Mouse (Mus musculus) central nervous system, embryonic 14 days (tissue): ENCODE results near the gene Cdk8. TPM values are rescaled to one million over a fixed set of nuclear protein-coding genes. Genes with fewer than 3 reads are reported as not detected.

ENCODE experiments used
- polyA plus RNA-seq: library from polyadenylated mRNA; depleted of rRNA; stranded (reverse); fragments of >200 nt; gene quantifications from 2 replicates; pipeline ENCODE4 v1.2.3, GENCODE M21; 2012; rRNA removed

Gene Cdk8
- polyA plus RNA-seq = 68.7 and 72.1 TPM in 2 replicates

GRCm38 (mm10) chr5:146230864-146231654 is at the start of gene Cdk8:
TSS of gene Cdk8 (plus strand) at chr5:146231230.

GRCm38 (mm10) chr5:146185204-146185603 is 45.8 kb upstream of the Cdk8 start, which contains the start of gene 1700001J03Rik:
TSS of gene 1700001J03Rik (minus strand) at chr5:146185304.

GRCm38 (mm10) chr5:146220879-146221714 is 9.9 kb upstream of the Cdk8 start, which contains the start of gene Rnf6:
TSS of gene Rnf6 (minus strand) at chr5:146221555.

Other genes starting within 250 kb of the Cdk8 start
- not detected in 2 replicates for gene Cyp3a25, start 221.6 kb upstream of the Cdk8 start, polyA plus RNA-seq
- not detected in 2 replicates for gene Cyp3a59, start 152.0 kb upstream of the Cdk8 start, polyA plus RNA-seq
- not detected in 2 replicates for gene Gm5565, start 70.7 kb upstream of the Cdk8 start, polyA plus RNA-seq
- gene Gm6309, start 60.5 kb upstream of the Cdk8 start, polyA plus RNA-seq = not detected in 2 replicates
- 0.65 and 0.68 TPM in 2 replicates for gene 1700001J03Rik, start 45.9 kb upstream of the Cdk8 start, polyA plus RNA-seq
- 19.4 and 21.3 TPM in 2 replicates for gene Rnf6, start 9.7 kb upstream of the Cdk8 start, polyA plus RNA-seq
- 23.5 and 24.5 TPM in 2 replicates for gene Wasf3, start 153.8 kb downstream of the Cdk8 start, polyA plus RNA-seq